Mouse (Mus musculus): Measurements from ENCODE around the gene Shpk. TPM values are rescaled to one million over a fixed set of nuclear protein-coding genes. Genes with fewer than 3 reads are reported as not detected.

Shpk gene
- polyA plus RNA-seq (2012; rRNA removed) = 1.5 and 1.8 TPM in 2 replicates

GRCm38 (mm10) chr11:73199230-73199712 is at the start of gene Shpk:
Gene Shpk, plus strand, starts transcription at chr11:73199460.

GRCm38 (mm10) chr11:73159957-73160810 is 39.1 kb upstream of the Shpk start, which contains the start of gene P2rx5:
Gene P2rx5, plus strand, starts transcription at chr11:73160421.

GRCm38 (mm10) chr11:73176608-73177508 is 22.4 kb upstream of the Shpk start, which contains the start of the genes Emc6 and Tax1bp3:
Gene Emc6, minus strand, starts transcription at chr11:73177037.
Gene Tax1bp3, plus strand, starts transcription at chr11:73177083.

GRCm38 (mm10) chr11:73198603-73199229 is 544 bp upstream of the Shpk start, which contains the start of gene Ctns:
Gene Ctns, minus strand, starts transcription at chr11:73199042.

GRCm38 (mm10) chr11:73233992-73234391 is 34.7 kb downstream of the Shpk start, which contains the start of gene Trpv1:
Gene Trpv1, plus strand, starts transcription at chr11:73234292.

GRCm38 (mm10) chr11:73267267-73267666 is 68.0 kb downstream of the Shpk start, which contains the start of gene Trpv3:
Gene Trpv3, plus strand, starts transcription at chr11:73267388.

Other genes with a start within 250 kb of the Shpk start
- gene Atp2a3, start 238.3 kb upstream of the Shpk start, polyA plus RNA-seq (2012; rRNA removed) = 6.0 and 7.0 TPM in 2 replicates
- 4.5 and 5.4 TPM in 2 replicates for gene P2rx1, start 200.4 kb upstream of the Shpk start, polyA plus RNA-seq (2012; rRNA removed)
- 0.67 and 0.74 TPM in 2 replicates for gene Camkk1, start 180.5 kb upstream of the Shpk start, polyA plus RNA-seq (2012; rRNA removed)
- 2.7 TPM in 2 replicates for gene Ncbp3, start 151.7 kb upstream of the Shpk start, polyA plus RNA-seq (2012; rRNA removed)
- gene Itgae, start 108.9 kb upstream of the Shpk start, polyA plus RNA-seq (2012; rRNA removed) = 0.01 TPM in 2 replicates
- 5.2 and 6.4 TPM in 2 replicates for gene Haspin, start 61.2 kb upstream of the Shpk start, polyA plus RNA-seq (2012; rRNA removed)
- 0.14 and 0.15 TPM in 2 replicates for gene P2rx5, start 39.0 kb upstream of the Shpk start, polyA plus RNA-seq (2012; rRNA removed)
- gene Emc6, start 22.4 kb upstream of the Shpk start, polyA plus RNA-seq (2012; rRNA removed) = 36.7 and 44.0 TPM in 2 replicates
- gene Tax1bp3, start 22.4 kb upstream of the Shpk start, polyA plus RNA-seq (2012; rRNA removed) = 9.2 and 11.6 TPM in 2 replicates
- 4.0 and 5.7 TPM in 2 replicates for gene Ctns, start 418 bp upstream of the Shpk start, polyA plus RNA-seq (2012; rRNA removed)
- 0.01 TPM in 1 of 2 replicates, not detected in the other for gene Trpv1, start 34.8 kb downstream of the Shpk start, polyA plus RNA-seq (2012; rRNA removed)
- 0.01 TPM in 2 replicates for gene Trpv3, start 67.9 kb downstream of the Shpk start, polyA plus RNA-seq (2012; rRNA removed)
- 2.6 and 3.1 TPM in 2 replicates for gene Aspa, start 130.1 kb downstream of the Shpk start, polyA plus RNA-seq (2012; rRNA removed)
- 0.11 and 0.22 TPM in 2 replicates for gene Gm49340, start 130.3 kb downstream of the Shpk start, polyA plus RNA-seq (2012; rRNA removed)
- gene Spata22, start 130.3 kb downstream of the Shpk start, polyA plus RNA-seq (2012; rRNA removed) = 2.4 and 3.1 TPM in 2 replicates
- 0.14 TPM in 1 of 2 replicates, not detected in the other for gene Olfr20, start 151.3 kb downstream of the Shpk start, polyA plus RNA-seq (2012; rRNA removed)
- gene Olfr376, start 171.8 kb downstream of the Shpk start, polyA plus RNA-seq (2012; rRNA removed) = not detected in 2 replicates
- not detected in 2 replicates for gene Olfr1, start 200.2 kb downstream of the Shpk start, polyA plus RNA-seq (2012; rRNA removed)
- gene Olfr378, start 229.0 kb downstream of the Shpk start, polyA plus RNA-seq (2012; rRNA removed) = not detected in 2 replicates